8 mouse cellular contexts compared by ENCODE assay signal in the genomic region with DNA sequence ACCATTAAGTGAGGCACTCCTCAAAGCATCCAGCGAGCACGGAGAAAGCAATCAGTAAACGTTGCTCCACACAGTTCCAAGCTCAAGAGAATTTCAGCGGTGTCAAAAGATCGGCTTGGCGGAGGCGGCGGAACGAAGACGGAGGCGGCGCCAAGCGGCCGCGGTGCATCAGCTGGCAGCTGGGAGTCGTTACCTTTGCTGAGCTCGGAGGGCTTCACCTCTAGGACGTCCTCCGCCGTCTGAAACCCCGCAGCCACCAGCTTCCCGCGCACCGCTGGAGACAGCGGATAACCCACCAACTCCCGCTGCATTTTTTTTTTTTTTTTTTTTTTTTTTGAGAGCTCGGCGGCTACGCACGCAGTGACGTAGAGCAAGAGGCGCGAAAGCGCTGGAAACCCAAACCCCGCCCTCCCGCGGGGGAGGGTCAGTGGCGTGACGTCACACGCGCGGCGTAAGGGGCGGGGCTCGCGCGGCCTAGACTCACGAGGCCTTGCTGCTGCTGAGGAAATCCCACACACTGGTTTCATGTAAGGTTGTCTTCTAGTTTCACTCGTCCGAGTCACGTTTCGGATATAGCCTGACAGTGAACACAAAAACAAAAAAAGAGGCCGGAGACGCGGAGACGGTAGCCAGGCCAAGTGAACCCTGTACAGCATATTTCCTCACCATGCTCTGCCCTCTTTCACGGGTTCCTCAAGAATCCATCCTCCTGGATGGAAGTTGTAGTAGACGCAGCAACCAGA. TPM values are rescaled to one million over a fixed set of nuclear protein-coding genes. Genes with fewer than 3 reads are reported as not detected.
DNase-seq lines count a peak whose midpoint lies in the region; ATAC-seq and TF ChIP-seq lines count a peak whose summit lies in the region.

No protein-coding gene starts in this region.

- H3K36me3 ChIP-seq in embryonic facial prominence, embryonic 15.5 days = peaks cover 7% of the 10 kb centered on the region; the same call in 1 of the 2 replicates
- H3K36me3 ChIP-seq in heart, embryonic 10.5 days = peaks cover 8% of the 10 kb centered on the region; the same call in 1 of the 2 replicates
- no peaks in the 10 kb centered on the region for H3K36me3 ChIP-seq in kidney, embryonic 15.5 days

- H3K4me1 ChIP-seq in bone marrow, adult 2 months (ENCODE audit: control insufficient read depth, insufficient read depth, low read length) = no peaks in the 10 kb centered on the region
- H3K4me1 ChIP-seq in embryonic facial prominence, embryonic 15.5 days = peaks cover 6% of the 10 kb centered on the region
- peaks cover 5% of the 10 kb centered on the region for H3K4me1 ChIP-seq in heart, embryonic 10.5 days
- peaks cover 6% of the 10 kb centered on the region for H3K4me1 ChIP-seq in kidney, embryonic 15.5 days

- H3K27me3 ChIP-seq in embryonic facial prominence, embryonic 15.5 days = no peaks in the 10 kb centered on the region
- no peaks in the 10 kb centered on the region for H3K27me3 ChIP-seq in heart, embryonic 10.5 days (ENCODE audit: insufficient read depth, poor library complexity, severe bottlenecking)
- no peaks in the 10 kb centered on the region; the same call in 1 of the 2 replicates for H3K27me3 ChIP-seq in kidney, embryonic 15.5 days

- no peak; the same call in 1 of the 2 replicates for TF ChIP-seq POLR2A in bone marrow, adult 2 months (IDR thresholded peaks at IDR 0.05; ENCODE audit: borderline replicate concordance, control insufficient read depth, low read depth, low read length)

- H3K9ac ChIP-seq in embryonic facial prominence, embryonic 15.5 days = peak overlapping the region; percentile 64
- H3K9ac ChIP-seq in kidney, embryonic 15.5 days = peak overlapping the region; percentile 64

- H3K4me3 ChIP-seq in bone marrow, adult 2 months (replicated peaks; ENCODE audit: control insufficient read depth, low read depth, low read length) = peak overlapping the region; percentile 78
- peak overlapping the region; percentile 64 for H3K4me3 ChIP-seq in embryonic facial prominence, embryonic 15.5 days (replicated peaks)
- peak overlapping the region; percentile 77 for H3K4me3 ChIP-seq in heart, embryonic 10.5 days
- peak overlapping the region; percentile 69 for H3K4me3 ChIP-seq in kidney, embryonic 15.5 days (replicated peaks)

- 3% methylated on average over 58 of the region's 58 CpGs for WGBS in bone marrow, adult 2 months
- 2% methylated on average over 58 of the region's 58 CpGs for WGBS in embryonic facial prominence, embryonic 15.5 days
- 2% methylated on average over 58 of the region's 58 CpGs for WGBS in heart, embryonic 10.5 days
- WGBS in kidney, embryonic 15.5 days = 2% methylated on average over 58 of the region's 58 CpGs

- H3K4me2 ChIP-seq in embryonic facial prominence, embryonic 15.5 days (replicated peaks) = peak overlapping the region; percentile 69
- H3K4me2 ChIP-seq in kidney, embryonic 15.5 days = peak overlapping the region; percentile 66

- H3K27ac ChIP-seq in bone marrow, adult 2 months (ENCODE audit: control insufficient read depth, insufficient read depth, low read depth, low read length, poor library complexity) = peak overlapping the region; percentile 68
- H3K27ac ChIP-seq in embryonic facial prominence, embryonic 15.5 days (replicated peaks) = peak overlapping the region; percentile 95
- H3K27ac ChIP-seq in heart, embryonic 10.5 days = peak overlapping the region; percentile 97
- H3K27ac ChIP-seq in kidney, embryonic 15.5 days = peak overlapping the region; percentile 96

- no peak for TF ChIP-seq CTCF in bone marrow, adult 2 months (IDR thresholded peaks at IDR 0.05; ENCODE audit: control insufficient read depth, insufficient read depth, low read length)

- DNase-seq in 416B (ENCODE audit: low read depth) (peak; percentile 96), liver (peak; percentile 97)
- peak; percentile 97 for DNase-seq in heart, embryonic 10.5 days (ENCODE audit: low spot score)
- DNase-seq in spleen, postnatal 4 days (ENCODE audit: low spot score in 2 of 2) = peak; percentile 97 to 99

- peak; percentile 94 for ATAC-seq in embryonic facial prominence, embryonic 15.5 days (ENCODE audit: insufficient number of reproducible peaks, low FRiP score, low TSS enrichment, low read depth)
- ATAC-seq in kidney, embryonic 15.5 days (replicated peaks; ENCODE audit: low FRiP score) = peak; percentile 96
- peak; percentile 97 for ATAC-seq in monocyte, adult 5-6 weeks (replicated peaks; ENCODE audit: insufficient number of reproducible peaks, low FRiP score, low TSS enrichment, poor library complexity, severe bottlenecking)

- H3K9me3 ChIP-seq in embryonic facial prominence, embryonic 15.5 days (replicated peaks) = no peaks in the 10 kb centered on the region
- H3K9me3 ChIP-seq in heart, embryonic 10.5 days = no peaks in the 10 kb centered on the region
- no peaks in the 10 kb centered on the region for H3K9me3 ChIP-seq in kidney, embryonic 15.5 days (replicated peaks)

RNA-seq across cellular contexts. Expression of gene Rad51c, which starts 0.5 kb away (rescaled TPM):
- polyA plus RNA-seq in bone marrow, adult 2 months (2011; ENCODE audit: insufficient read depth, insufficient read length, low replicate concordance, missing spikeins) = 9.6 and 11.6 TPM in 2 replicates
- polyA plus RNA-seq in embryonic facial prominence, embryonic 15.5 days (2015; fragmentation: Nextera tagmentation; extraction: Ambion mirVana) = 6.4 and 7.3 TPM in 2 replicates
- 11.2 and 12.1 TPM in 2 replicates for polyA plus RNA-seq in heart, embryonic 10.5 days (2016; fragmentation: Nextera tagmentation; extraction: Ambion mirVana)
- polyA plus RNA-seq in kidney, embryonic 15.5 days (2015; fragmentation: Nextera tagmentation; extraction: Ambion mirVana) = 8.3 and 9.1 TPM in 2 replicates
- 2.6 to 6.8 TPM (median 6.5 TPM) in 3 replicates for total RNA-seq in monocyte, adult 5-6 weeks (2017)

RNA-seq across cellular contexts. Expression of gene Tex14, which starts 0.6 kb away (rescaled TPM):
- 1.5 TPM in 1 of 2 replicates, not detected in the other for polyA plus RNA-seq in bone marrow, adult 2 months (2011; ENCODE audit: insufficient read depth, insufficient read length, low replicate concordance, missing spikeins)
- polyA plus RNA-seq in embryonic facial prominence, embryonic 15.5 days (2015; fragmentation: Nextera tagmentation; extraction: Ambion mirVana) = 1.7 and 2.0 TPM in 2 replicates
- polyA plus RNA-seq in heart, embryonic 10.5 days (2016; fragmentation: Nextera tagmentation; extraction: Ambion mirVana) = 0.22 and 0.31 TPM in 2 replicates
- polyA plus RNA-seq in kidney, embryonic 15.5 days (2015; fragmentation: Nextera tagmentation; extraction: Ambion mirVana) = 0.60 and 0.65 TPM in 2 replicates
- 3.7 to 4.4 TPM in 2 of 3 replicates, not detected in the other for total RNA-seq in monocyte, adult 5-6 weeks (2017)

RNA-seq across cellular contexts. Expression of gene Ppm1e, which starts 45.5 kb away (rescaled TPM):
- 1.5 and 2.9 TPM in 2 replicates for polyA plus RNA-seq in bone marrow, adult 2 months (2011; ENCODE audit: insufficient read depth, insufficient read length, low replicate concordance, missing spikeins)
- polyA plus RNA-seq in embryonic facial prominence, embryonic 15.5 days (2015; fragmentation: Nextera tagmentation; extraction: Ambion mirVana) = 3.9 and 4.7 TPM in 2 replicates
- polyA plus RNA-seq in heart, embryonic 10.5 days (2016; fragmentation: Nextera tagmentation; extraction: Ambion mirVana) = 2.2 and 3.1 TPM in 2 replicates
- polyA plus RNA-seq in kidney, embryonic 15.5 days (2015; fragmentation: Nextera tagmentation; extraction: Ambion mirVana) = 2.9 and 3.0 TPM in 2 replicates
- 1.1 to 8.2 TPM (median 1.6 TPM) in 3 replicates for total RNA-seq in monocyte, adult 5-6 weeks (2017)

Comparison
In these comparisons a context has a peak if more than half of its experiments do, and no peak if none do; other contexts are left out.
1. Peak in every context shown above with its lines: DNase-seq, ATAC-seq, H3K4me3 ChIP-seq and H3K27ac ChIP-seq.